Mouse (Mus musculus): ENCODE measurements around the gene Nsa2. TPM values are rescaled to one million over a fixed set of nuclear protein-coding genes. Genes with fewer than 3 reads are reported as not detected.
"Not testable (repeated sequence)": the region's sequence is repeated elsewhere in the genome, so short reads cannot be mapped to it uniquely, and the experiment has no call there.

Nsa2 gene
- polyA plus RNA-seq, 1 experiment from 2014 or later = 53.2 TPM

DNA sequence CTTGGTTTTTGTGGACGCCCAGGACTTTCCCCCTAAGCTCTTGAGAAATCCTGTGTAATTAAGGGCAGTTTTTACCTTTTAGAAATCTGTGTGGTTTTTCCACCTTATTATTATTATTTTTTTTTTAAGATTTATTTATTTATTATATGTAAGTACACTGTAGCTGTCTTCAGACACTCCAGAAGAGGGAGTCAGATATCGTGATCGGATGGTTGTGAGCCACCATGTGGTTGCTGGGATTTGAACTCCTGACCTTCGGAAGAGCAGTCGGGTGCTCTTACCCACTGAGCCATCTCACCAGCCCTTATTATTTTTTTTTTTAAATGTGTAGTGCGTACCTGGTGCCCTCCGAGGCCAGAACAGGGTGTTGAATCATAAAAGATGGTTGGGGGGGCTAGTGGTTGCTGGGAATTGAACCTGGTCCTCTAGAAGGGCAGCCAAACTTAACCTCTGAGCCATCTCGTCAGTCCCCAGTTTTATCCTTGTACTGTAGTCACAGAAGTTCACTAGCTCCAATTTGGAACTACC, 731 bp upstream of the Nsa2 start:
- Histone ChIP-seq H3K4me3 (peak overlapping the region; percentile 92), H3K4me2 (peak overlapping the region; percentile 76), H3K36me3 (ENCODE audit: poor library complexity, severe bottlenecking) (peaks cover 23% of the 10 kb centered on the region), H3K27ac (peak overlapping the region; percentile 85), H3K4me1 (peaks cover 15% of the 10 kb centered on the region), H3K9ac (peak overlapping the region; percentile 94)
- WGBS = 43% methylated on average over 8 of the region's 8 CpGs
- ATAC-seq; H3K9me3 ChIP-seq (replicated peaks); H3K27me3 ChIP-seq: not testable (repeated sequence)

DNA sequence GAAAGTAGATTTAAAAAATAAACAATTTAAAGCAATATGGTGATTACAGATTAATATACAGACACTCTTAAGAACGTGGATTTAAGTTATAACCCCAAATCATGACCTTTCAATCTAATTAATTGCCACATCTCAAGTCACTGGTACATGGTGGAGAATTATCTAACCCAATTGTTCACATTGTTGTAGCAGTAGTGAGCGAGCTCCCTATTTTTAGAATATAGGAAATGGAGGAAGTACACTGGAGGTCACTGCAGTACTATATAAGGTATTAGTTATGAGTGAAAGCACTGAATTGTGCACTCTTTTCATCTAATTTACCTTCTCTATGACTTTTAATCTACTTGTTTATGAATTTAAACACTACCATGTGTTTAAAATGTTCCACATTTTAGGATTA, 7.3 kb downstream of the Nsa2 start:
- H3K4me2 ChIP-seq; H3K27ac ChIP-seq; ATAC-seq; H3K4me3 ChIP-seq; H3K9me3 ChIP-seq (replicated peaks); H3K27me3 ChIP-seq; H3K4me1 ChIP-seq; H3K9ac ChIP-seq: not testable (repeated sequence)
- no CpG with 5 or more reads among the region's 2 CpGs for WGBS
- peaks cover 39% of the 10 kb centered on the region for H3K36me3 ChIP-seq (ENCODE audit: poor library complexity, severe bottlenecking)

DNA sequence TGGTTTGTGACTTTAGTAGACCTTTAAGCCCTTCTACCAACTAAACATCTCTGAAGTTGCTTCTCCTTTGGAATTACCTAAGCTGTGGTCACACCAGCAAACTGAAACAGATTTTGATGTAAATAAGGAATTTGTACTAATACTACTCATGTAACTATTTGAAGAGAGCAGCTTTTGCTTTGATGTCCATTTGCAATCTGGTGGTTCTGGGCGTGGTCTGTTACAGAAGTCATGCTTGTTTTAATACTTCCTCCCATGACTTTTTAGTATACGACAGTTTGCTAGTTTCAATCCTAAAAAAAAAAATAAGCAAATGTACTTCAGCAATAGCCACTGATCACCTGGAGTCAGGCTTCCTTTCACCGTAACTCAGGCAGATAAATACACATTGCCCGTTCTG, 8.1 kb downstream of the Nsa2 start:
- not testable (repeated sequence) for H3K9ac ChIP-seq; ATAC-seq; H3K4me2 ChIP-seq; H3K4me1 ChIP-seq; H3K9me3 ChIP-seq (replicated peaks); H3K27me3 ChIP-seq; H3K27ac ChIP-seq; H3K4me3 ChIP-seq
- 93% methylated on average over 4 of the region's 4 CpGs for WGBS
- peaks cover 36% of the 10 kb centered on the region for H3K36me3 ChIP-seq (ENCODE audit: poor library complexity, severe bottlenecking)

DNA sequence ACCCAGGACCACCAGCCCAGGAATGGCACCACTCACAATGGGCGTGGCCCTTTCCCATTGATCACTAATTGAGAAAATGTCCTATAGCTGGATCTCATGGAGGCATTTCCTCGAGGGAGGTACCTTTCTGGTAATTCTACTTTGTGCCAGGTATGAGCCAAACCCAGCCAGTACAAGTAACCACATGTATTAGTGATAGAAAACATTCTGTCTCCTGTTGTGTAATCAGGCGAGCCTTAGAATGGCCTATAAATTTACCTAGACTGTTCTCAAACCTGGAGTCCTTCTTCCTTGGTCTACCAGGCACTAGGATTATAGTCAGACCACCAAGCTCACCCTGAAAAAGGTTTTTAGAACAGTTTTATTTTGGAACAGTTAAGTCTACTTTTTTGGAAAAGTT, 16.4 kb downstream of the Nsa2 start:
- Histone ChIP-seq H3K4me2 (no peak overlapping the region), H3K27ac (no peak overlapping the region), H3K27me3 (no peaks in the 10 kb centered on the region), H3K4me1 (no peaks in the 10 kb centered on the region), H3K9me3 (replicated peaks) (no peaks in the 10 kb centered on the region), H3K36me3 (ENCODE audit: poor library complexity, severe bottlenecking) (peaks cover 32% of the 10 kb centered on the region), H3K4me3 (no peak overlapping the region), H3K9ac (no peak overlapping the region)
- 80% methylated on average over 3 of the region's 3 CpGs for WGBS
- no peak for ATAC-seq

- no peak overlapping the region for H3K27ac ChIP-seq
- WGBS = 83% methylated on average over 4 of the region's 4 CpGs
- H3K27me3 ChIP-seq = no peaks in the 10 kb centered on the region
- H3K9ac ChIP-seq = no peak overlapping the region
- no peaks in the 10 kb centered on the region for H3K9me3 ChIP-seq (replicated peaks)
- no peak overlapping the region for H3K4me3 ChIP-seq
- peaks cover 15% of the 10 kb centered on the region; the same call in 1 of the 2 replicates for H3K36me3 ChIP-seq (ENCODE audit: poor library complexity, severe bottlenecking)
- no peaks in the 10 kb centered on the region for H3K4me1 ChIP-seq
- no peak overlapping the region for H3K4me2 ChIP-seq
- ATAC-seq = no peak
Measured at GRCm38 (mm10) chr13:97109046-97109445, 28.7 kb downstream of the Nsa2 start.

DNA sequence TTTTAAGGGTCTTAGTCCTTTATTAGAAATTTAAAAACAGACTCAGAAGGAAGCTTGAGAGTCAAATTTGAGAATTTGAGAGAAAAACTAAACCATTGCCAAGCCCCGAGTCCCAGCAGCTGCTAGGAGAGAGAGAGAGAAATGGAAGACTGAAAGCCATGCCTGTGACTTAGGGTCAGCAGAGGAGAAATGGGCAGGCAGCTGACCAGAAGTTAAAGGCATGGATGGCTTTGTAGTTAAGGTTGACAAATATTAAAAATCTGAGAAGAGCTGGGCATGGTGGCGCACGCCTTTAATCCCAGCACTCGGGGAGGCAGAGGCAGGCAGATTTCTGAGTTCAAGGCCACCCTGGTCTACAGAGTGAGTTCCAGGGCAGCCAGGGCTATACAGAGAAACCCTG, 30.0 kb downstream of the Nsa2 start:
- H3K4me3 ChIP-seq; H3K27ac ChIP-seq; H3K4me1 ChIP-seq; H3K27me3 ChIP-seq; H3K9me3 ChIP-seq (replicated peaks); H3K9ac ChIP-seq; ATAC-seq; H3K4me2 ChIP-seq: not testable (repeated sequence)
- WGBS = 92% methylated on average over 4 of the region's 4 CpGs
- H3K36me3 ChIP-seq (ENCODE audit: poor library complexity, severe bottlenecking) = 0 out of 2 replicates have a peak, but pooled peaks cover 11% of the 10 kb centered on the region

- H3K9me3 ChIP-seq (replicated peaks) = no peaks in the 10 kb centered on the region
- no peak overlapping the region for H3K9ac ChIP-seq
- H3K27ac ChIP-seq = no peak overlapping the region
- H3K4me3 ChIP-seq = no peak overlapping the region
- 0 out of 2 replicates have a peak, but pooled peaks cover 5% of the 10 kb centered on the region for H3K36me3 ChIP-seq (ENCODE audit: poor library complexity, severe bottlenecking)
- no peak for ATAC-seq
- no peaks in the 10 kb centered on the region for H3K27me3 ChIP-seq
- WGBS = 78% methylated on average over 7 of the region's 7 CpGs
- no peak overlapping the region for H3K4me2 ChIP-seq
- H3K4me1 ChIP-seq = no peaks in the 10 kb centered on the region
Measured at GRCm38 (mm10) chr13:97104996-97105395, 32.7 kb downstream of the Nsa2 start.

GRCm38 (mm10) chr13:97099187-97099852, 38.4 kb downstream of the Nsa2 start, which contains the start of gene Gm6169:
Gm6169 (minus strand) TSS chr13:97099237.
- Histone ChIP-seq H3K9me3 (replicated peaks) (no peaks in the 10 kb centered on the region), H3K27me3 (no peaks in the 10 kb centered on the region), H3K4me2 (no peak within 1 kb of the TSS), H3K4me3 (no peak within 1 kb of the TSS), H3K9ac (no peak within 1 kb of the TSS), H3K4me1 (no peaks in the 10 kb centered on the region), H3K27ac (no peak within 1 kb of the TSS), H3K36me3 (ENCODE audit: poor library complexity, severe bottlenecking) (no peaks in the 10 kb centered on the region)
- ATAC-seq = peak; percentile 41; the same call in 1 of the 2 replicates
- 82% methylated on average over 22 of the region's 22 CpGs for WGBS

DNA sequence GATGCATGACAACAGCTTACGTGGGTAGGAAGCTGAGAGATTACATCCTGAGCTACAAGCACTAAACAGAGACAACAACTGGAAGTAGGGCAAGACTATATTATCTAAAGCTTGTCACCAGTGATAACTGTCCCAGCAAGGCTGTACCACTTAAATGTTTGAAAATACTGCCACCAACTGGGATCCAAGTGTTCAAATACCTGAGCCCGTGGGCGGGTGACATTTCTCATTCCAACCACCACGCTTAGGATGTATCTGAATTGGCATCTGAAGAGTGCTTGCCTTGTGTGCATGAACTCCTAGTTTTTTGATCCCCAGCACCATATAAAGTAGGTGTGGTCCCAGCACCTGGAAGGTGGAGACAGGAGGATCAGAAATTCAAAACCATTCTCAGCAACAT, 42.0 kb downstream of the Nsa2 start:
- Histone ChIP-seq H3K4me3 (no peak overlapping the region), H3K9ac (no peak overlapping the region), H3K4me2 (no peak overlapping the region), H3K4me1 (no peaks in the 10 kb centered on the region), H3K36me3 (ENCODE audit: poor library complexity, severe bottlenecking) (no peaks in the 10 kb centered on the region), H3K27me3 (no peaks in the 10 kb centered on the region), H3K9me3 (replicated peaks) (no peaks in the 10 kb centered on the region), H3K27ac (no peak overlapping the region)
- WGBS = 94% methylated on average over 4 of the region's 4 CpGs
- no peak for ATAC-seq

DNA sequence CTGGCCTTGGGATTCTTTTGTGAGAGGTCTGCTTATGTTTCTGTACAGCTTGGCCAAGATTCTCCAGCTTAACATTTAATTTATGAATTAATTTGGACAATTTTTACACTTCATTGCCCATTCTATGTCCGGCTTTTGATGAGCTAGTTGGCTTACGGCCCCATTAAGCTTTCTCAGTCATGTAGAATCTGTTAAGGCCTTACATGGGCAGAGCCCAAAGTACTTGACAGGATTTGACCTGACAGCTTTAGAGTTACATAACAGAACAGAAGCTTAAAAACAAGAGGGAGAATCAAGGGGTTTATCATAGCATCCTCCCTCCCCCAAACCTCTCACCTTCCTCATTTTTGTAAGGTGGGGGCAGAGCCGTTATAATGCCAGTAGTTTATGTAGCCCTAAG, 49.6 kb downstream of the Nsa2 start:
- Histone ChIP-seq H3K27me3 (no peaks in the 10 kb centered on the region), H3K36me3 (ENCODE audit: poor library complexity, severe bottlenecking) (no peaks in the 10 kb centered on the region), H3K4me3 (no peak overlapping the region), H3K9me3 (replicated peaks) (no peaks in the 10 kb centered on the region), H3K9ac (no peak overlapping the region), H3K4me1 (no peaks in the 10 kb centered on the region), H3K4me2 (no peak overlapping the region), H3K27ac (no peak overlapping the region)
- ATAC-seq = no peak
- WGBS = 58% methylated on average over 3 of the region's 3 CpGs

DNA sequence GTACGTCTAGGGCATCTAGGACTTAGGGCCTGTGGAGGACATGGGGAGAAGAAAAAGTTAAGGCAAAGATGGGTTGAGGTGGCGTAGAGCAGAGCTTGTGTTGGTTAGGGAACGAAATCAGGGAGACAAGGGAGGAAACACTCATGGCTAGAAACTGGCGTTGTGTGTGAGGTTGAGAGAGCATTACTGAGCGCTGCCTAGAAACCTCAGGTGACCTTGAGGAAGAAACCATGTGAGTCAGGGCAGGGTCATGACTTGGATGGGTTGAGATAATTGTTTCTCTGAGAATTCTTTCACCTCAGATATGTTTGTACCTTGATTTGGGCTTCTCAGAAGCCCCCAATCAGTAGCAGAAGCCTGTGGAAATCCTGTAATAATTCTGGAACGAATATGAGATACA, 50.3 kb downstream of the Nsa2 start:
- no peaks in the 10 kb centered on the region for H3K27me3 ChIP-seq
- no peaks in the 10 kb centered on the region for H3K36me3 ChIP-seq (ENCODE audit: poor library complexity, severe bottlenecking)
- H3K4me2 ChIP-seq = no peak overlapping the region
- H3K27ac ChIP-seq = no peak overlapping the region
- H3K9ac ChIP-seq = no peak overlapping the region
- H3K9me3 ChIP-seq (replicated peaks) = no peaks in the 10 kb centered on the region
- no peak overlapping the region for H3K4me3 ChIP-seq
- no peak for ATAC-seq
- WGBS = 95% methylated on average over 6 of the region's 6 CpGs
- no peaks in the 10 kb centered on the region for H3K4me1 ChIP-seq

DNA sequence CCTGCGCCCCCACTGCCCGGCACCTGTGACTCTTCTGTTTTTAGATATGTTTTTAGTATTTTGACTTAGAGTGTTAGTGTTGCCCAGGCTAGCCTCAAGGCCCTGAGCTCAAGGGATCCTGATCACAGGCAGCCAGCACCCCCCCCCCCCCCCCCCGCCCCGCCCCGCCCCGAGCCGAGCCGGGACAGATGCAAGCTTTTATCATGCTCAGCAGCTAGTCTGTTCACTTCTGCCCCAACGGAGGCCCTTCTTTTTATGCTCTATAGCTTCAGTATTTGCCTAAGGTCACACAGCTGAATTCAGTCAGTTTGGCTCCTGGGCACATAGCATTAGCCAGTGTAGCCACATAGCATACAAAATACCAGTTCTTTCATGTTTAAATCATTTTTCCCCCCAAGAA, 51.4 kb downstream of the Nsa2 start:
- H3K9ac ChIP-seq = no peak overlapping the region
- H3K27ac ChIP-seq = no peak overlapping the region
- ATAC-seq = no peak
- H3K4me3 ChIP-seq = no peak overlapping the region
- no peak overlapping the region for H3K4me2 ChIP-seq
- no peaks in the 10 kb centered on the region for H3K36me3 ChIP-seq (ENCODE audit: poor library complexity, severe bottlenecking)
- no peaks in the 10 kb centered on the region for H3K27me3 ChIP-seq
- whole genome bisulfite sequencing = 67% methylated on average over 8 of the region's 9 CpGs
- H3K4me1 ChIP-seq = no peaks in the 10 kb centered on the region
- H3K9me3 ChIP-seq (replicated peaks) = no peaks in the 10 kb centered on the region

DNA sequence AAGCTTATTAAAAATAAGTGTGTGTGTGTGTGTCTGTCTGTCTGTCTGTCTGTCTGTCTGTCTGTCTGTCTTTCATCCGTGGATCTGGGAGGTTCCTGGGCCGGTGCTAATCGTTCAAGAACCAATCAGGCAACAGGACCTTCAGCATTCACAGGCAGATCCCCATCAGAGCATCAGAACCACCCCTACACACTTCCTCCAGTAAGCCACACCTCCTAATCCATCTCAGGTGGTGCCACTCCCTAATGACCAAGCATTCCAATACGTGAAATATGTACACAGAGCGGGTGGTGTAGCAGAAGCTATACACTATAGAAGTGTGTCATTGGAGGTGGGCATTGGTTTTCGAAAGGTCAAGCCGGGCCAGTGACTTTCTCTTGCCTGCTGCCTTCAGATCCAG, 55.3 kb downstream of the Nsa2 start:
- no peaks in the 10 kb centered on the region for H3K36me3 ChIP-seq (ENCODE audit: poor library complexity, severe bottlenecking)
- 92% methylated on average over 7 of the region's 7 CpGs for WGBS
- H3K4me3 ChIP-seq = no peak overlapping the region

More for the DNA sequence above, 55.3 kb downstream of the Nsa2 start:
- H3K9me3 ChIP-seq (replicated peaks) = no peaks in the 10 kb centered on the region
- no peak overlapping the region for H3K27ac ChIP-seq
- H3K27me3 ChIP-seq = no peaks in the 10 kb centered on the region
- no peak overlapping the region for H3K4me2 ChIP-seq
- no peak overlapping the region for H3K9ac ChIP-seq
- H3K4me1 ChIP-seq = no peaks in the 10 kb centered on the region
- ATAC-seq = no peak

Measured in forebrain, embryonic 13.5 days (tissue).